Comparison of ENCODE assay signal across 23 mouse cellular contexts in genomic region chr14:101714414-101714813, GRCm38 (mm10). TPM values are rescaled to one million over a fixed set of nuclear protein-coding genes. Genes with fewer than 3 reads are reported as not detected.
"Had no signal": no experiment of that assay in that cellular context is flagged by ENCODE, and none has a peak within 500 bp of the region (broad histone marks: within the 10 kb centered on the region; RNA-seq: fewer than 3 reads in every experiment).

No protein-coding gene starts in this region.

- H3K4me2 ChIP-seq: lung, embryonic 15.5 days; midbrain, embryonic 11.5 days; midbrain, embryonic 13.5 days; midbrain, embryonic 15.5 days; neural tube, embryonic 12.5 days; stomach, embryonic 15.5 days had no signal

- H3K9me3 ChIP-seq: lung, embryonic 15.5 days; megakaryocyte, embryonic 14.5 days; midbrain, embryonic 13.5 days; midbrain, embryonic 15.5 days; neural tube, embryonic 12.5 days; stomach, embryonic 15.5 days had no signal

- H3K36me3 ChIP-seq: lung, embryonic 15.5 days; midbrain, embryonic 13.5 days; midbrain, embryonic 15.5 days; neural tube, embryonic 12.5 days; stomach, embryonic 15.5 days had no signal

- H3K27ac ChIP-seq: lung, embryonic 15.5 days; macrophage; midbrain, embryonic 13.5 days; midbrain, embryonic 15.5 days; neural tube, embryonic 12.5 days; stomach, embryonic 15.5 days; stomach, postnatal 0 days had no signal

- H3K4me3 ChIP-seq: lung, embryonic 15.5 days; megakaryocyte, embryonic 14.5 days; midbrain, embryonic 13.5 days; midbrain, embryonic 15.5 days; neural tube, embryonic 12.5 days; stomach, embryonic 15.5 days had no signal

- H3K4me1 ChIP-seq: lung, embryonic 15.5 days; megakaryocyte, embryonic 14.5 days; midbrain, embryonic 13.5 days; midbrain, embryonic 15.5 days; neural tube, embryonic 12.5 days; stomach, embryonic 15.5 days had no signal

- DNase-seq: lung, adult 2 months; lung, postnatal 14 days; lung, postnatal 36 days; right cerebral cortex, postnatal 14 days; thymus, adult 2 months; thymus, postnatal 25 days; thymus, postnatal 4 days had no signal

- ATAC-seq: lung, postnatal 0 days; midbrain, embryonic 13.5 days; midbrain, embryonic 15.5 days had no signal

- H3K9ac ChIP-seq: lung, embryonic 15.5 days; midbrain, embryonic 13.5 days; midbrain, embryonic 15.5 days; neural tube, embryonic 12.5 days; stomach, embryonic 15.5 days had no signal

- H3K27me3 ChIP-seq: lung, embryonic 15.5 days; midbrain, embryonic 13.5 days; midbrain, embryonic 15.5 days; neural tube, embryonic 12.5 days; stomach, embryonic 15.5 days had no signal

RNA-seq across cellular contexts. Expression of gene Gm9922, which starts 15.2 kb away (rescaled TPM):
- total RNA-seq: megakaryocyte progenitor cell, adult 5-6 weeks; midbrain, postnatal 0 days; monocyte, adult 5-6 weeks; neutrophil, adult 5-6 weeks had no signal
- polyA plus RNA-seq: macrophage; midbrain, embryonic 11.5 days; midbrain, embryonic 13.5 days; midbrain, embryonic 15.5 days; neural tube, embryonic 14.5 days; testis, adult 2 months had no signal

RNA-seq across cellular contexts. Expression of gene Lmo7, which starts 15.3 kb away (rescaled TPM):
- polyA plus RNA-seq: macrophage had no signal
